Mouse (Mus musculus) bone marrow macrophage, adult 2 months (primary cell): Measurements from ENCODE around the gene Csnk1g1. TPM values are rescaled to one million over a fixed set of nuclear protein-coding genes. Genes with fewer than 3 reads are reported as not detected.

ENCODE experiments used
- H3K27ac ChIP-seq: 2 replicates; pipeline ENCODE4 v1.5.1; 2012; ENCODE audit warnings: low read depth, low read length; ENCODE audit not compliant: insufficient read depth
- H3K4me1 ChIP-seq: 2 replicates; pipeline ENCODE4 v1.6.1; 2012; ENCODE audit warnings: low read length; ENCODE audit not compliant: control insufficient read depth, insufficient read depth
- H3K4me3 ChIP-seq: 2 replicates; pipeline ENCODE4 v1.5.1; 2012; ENCODE audit warnings: mild to moderate bottlenecking, low read length, moderate library complexity; ENCODE audit not compliant: insufficient read depth
- CTCF ChIP-seq: IDR thresholded peaks from 2 replicates; pipeline ENCODE4 v1.5.1; 2012; ENCODE audit warnings: low read depth, mild to moderate bottlenecking, low read length, moderate library complexity
- POLR2A ChIP-seq: IDR thresholded peaks from 2 replicates; pipeline ENCODE4 v1.6.1; 2012; ENCODE audit warnings: mild to moderate bottlenecking, low read depth, low read length, borderline replicate concordance
- polyA plus RNA-seq: library from polyadenylated mRNA; stranded (reverse); fragments of >200 nt; gene quantifications from 2 replicates; pipeline ENCODE4 v1.2.4, GENCODE M21; 2012; ENCODE audit not compliant: missing spikeins, insufficient read depth, insufficient read length

The Csnk1g1 gene
- polyA plus RNA-seq, 1 experiment: 18.7 TPM

DNA sequence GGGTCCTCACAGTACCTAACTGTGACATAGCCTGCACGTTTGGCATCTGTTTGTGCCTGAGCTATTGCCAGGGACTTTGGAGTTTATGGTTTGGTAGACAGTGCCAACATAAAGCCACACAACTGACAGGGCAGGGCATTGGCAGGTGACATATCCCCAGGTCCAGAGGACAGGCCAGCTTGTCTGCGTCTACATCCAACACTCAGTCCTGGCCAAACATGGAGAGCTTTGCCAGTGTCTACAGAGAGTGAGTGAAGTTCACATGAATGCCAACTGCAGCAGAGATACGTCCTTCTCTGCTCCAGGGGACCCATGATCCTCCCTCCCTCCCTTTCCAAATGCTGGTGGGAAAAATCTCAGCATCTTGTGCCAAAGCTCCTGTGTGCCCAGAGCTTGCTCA lies 175.4 kb downstream of the Csnk1g1 start:
- H3K27ac ChIP-seq: no peak overlapping the region
- no peaks in the 10 kb centered on the region for H3K4me1 ChIP-seq
- H3K4me3 ChIP-seq: no peak overlapping the region
- TF ChIP-seq POLR2A (no peak), CTCF (no peak)

DNA sequence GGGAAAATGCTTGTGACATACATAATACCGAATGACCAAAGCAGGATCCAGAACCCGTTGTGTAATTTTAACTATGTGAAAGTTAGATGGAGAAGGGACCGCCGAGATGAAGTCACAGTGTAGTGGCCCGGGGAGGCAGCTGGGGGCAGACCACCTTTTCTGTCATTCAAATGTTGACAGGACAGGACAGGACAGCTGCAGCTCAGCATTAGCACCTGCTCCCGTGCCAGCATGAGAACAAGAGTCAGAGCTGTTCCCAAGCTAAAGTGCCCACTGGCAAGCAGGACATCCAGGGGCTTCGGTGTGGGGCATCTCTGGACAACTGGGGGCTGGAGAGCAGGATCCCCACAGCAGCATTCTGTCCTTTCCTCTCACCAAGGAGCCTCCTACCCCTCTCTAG lies 178.3 kb downstream of the Csnk1g1 start:
- Histone ChIP-seq H3K27ac (no peak overlapping the region), H3K4me1 (no peaks in the 10 kb centered on the region), H3K4me3 (no peak overlapping the region)
- no peak for TF ChIP-seq CTCF
- TF ChIP-seq POLR2A: no peak

DNA sequence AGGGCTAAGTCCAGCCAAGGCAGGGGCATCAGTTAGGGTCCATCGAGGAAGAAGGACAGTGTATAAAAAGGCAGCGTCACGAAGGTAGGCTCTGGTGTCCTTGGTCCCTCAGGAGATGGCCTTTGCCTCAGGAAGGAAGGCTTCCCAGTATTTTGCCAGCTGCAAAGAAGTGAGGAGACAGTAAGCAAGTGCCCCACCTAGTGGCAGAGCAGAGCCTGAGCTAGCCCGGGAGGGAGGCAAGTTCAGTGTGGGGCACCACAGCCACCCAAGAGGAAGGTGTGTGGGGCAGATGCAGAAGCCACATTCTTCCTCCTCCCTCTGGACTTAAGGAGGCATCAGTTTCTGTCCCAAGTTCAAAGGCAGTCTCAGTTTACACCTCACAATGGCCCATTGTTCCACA lies 179.7 kb downstream of the Csnk1g1 start:
- Histone ChIP-seq H3K4me1 (no peaks in the 10 kb centered on the region), H3K4me3 (no peak overlapping the region), H3K27ac (no peak overlapping the region)
- peak; percentile 68 for TF ChIP-seq CTCF
- TF ChIP-seq POLR2A: no peak

DNA sequence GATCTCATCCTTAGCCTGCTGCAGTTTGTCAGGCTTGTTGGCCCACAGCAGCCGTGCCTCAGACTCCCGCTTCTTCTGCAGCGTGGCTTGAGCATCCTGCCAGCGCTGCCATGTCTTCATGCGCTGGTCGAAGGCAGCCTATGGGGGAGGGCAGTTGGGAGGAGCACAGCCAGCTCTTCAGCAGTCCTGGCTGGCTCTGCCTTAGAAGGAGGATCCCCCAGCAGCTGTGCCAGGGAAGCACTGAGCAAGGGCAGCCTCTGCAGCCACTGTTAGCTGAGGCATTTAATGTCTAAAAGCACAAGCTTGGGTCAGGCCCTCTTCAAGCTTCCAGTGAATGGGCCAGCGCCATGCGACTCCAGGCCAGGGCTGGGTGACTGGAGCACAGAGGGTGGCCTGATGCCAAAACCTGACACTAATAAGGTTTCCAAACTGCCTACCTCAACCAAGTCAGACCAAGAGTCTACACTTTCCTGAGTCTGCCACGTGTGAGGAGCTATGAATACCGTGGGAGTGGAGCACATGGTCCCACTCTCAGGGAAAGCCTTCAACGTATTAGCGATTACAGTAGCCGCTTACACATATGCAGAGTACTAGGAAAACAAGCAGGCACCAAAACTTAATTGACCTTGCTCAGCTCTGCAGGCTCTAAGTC lies 182.0 kb downstream of the Csnk1g1 start:
- H3K4me3 ChIP-seq: no peak overlapping the region
- H3K27ac ChIP-seq: no peak overlapping the region
- H3K4me1 ChIP-seq: no peaks in the 10 kb centered on the region
- no peak for TF ChIP-seq POLR2A
- no peak for TF ChIP-seq CTCF

DNA sequence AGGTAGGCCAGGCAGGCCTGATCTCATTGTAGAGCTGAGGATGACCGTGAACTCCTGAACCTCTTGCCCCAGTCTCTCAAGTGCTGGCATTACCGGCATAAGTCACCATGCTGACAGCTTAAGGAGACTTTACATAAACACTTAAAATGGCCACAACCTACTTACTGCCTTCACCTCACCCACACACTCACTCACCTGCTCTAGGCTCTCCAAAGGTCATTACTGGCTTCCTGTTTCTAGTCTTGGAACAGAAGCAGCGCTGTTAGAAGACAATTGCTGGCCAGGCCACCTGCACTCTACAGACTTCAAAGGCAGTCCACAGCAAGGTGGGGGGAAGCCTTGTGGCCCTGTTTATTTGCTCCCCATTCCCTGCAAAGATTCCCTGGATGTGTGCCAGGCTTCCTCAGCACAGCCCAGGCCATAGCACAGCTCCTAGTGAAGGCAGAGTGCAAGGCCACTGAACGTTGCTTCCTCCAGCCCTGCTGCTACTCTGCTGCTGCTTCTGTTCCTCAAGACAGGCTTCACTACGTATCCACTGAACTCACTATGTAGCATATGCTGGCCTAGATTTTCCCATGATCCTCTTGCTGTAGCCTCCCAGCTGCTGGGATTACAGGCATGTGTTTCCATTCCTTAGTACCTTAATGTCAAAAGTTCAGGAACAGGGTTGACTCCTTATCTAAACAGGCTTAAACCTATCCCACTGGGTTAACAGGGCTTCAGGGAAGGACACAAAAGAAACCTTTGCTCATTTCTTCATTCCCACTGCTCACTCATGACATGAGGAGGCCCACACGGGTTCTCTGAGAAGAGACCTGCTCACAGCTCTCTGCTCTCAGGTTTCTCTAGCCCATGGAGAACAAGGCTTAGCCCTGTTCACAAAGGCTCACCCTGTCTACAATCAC lies 182.9 kb downstream of the Csnk1g1 start:
- Histone ChIP-seq H3K4me1 (no peaks in the 10 kb centered on the region), H3K27ac (no peak overlapping the region), H3K4me3 (no peak overlapping the region)
- TF ChIP-seq POLR2A (no peak), CTCF (no peak)

DNA sequence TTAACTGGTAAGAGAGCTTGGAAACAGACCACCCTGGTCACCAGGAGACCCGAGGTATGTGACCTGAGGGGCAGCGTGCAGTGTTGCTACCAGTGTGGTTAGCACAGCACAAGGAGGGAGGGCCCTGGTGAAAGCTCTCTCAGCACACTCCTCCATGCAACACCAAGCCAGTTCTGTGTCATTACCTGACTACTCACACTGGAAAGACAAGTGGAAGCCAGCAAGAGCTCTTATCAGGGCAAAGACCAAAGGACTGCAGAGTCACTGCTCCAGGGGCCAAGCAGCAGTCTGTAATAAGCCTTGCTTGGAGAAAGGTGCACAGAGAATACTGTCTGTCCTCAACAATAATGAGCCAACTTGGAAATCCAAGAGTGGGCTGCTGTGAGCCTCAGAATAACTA lies 183.9 kb downstream of the Csnk1g1 start:
- Histone ChIP-seq H3K27ac (no peak overlapping the region), H3K4me1 (no peaks in the 10 kb centered on the region), H3K4me3 (no peak overlapping the region)
- TF ChIP-seq CTCF (no peak), POLR2A (no peak)

Other genes starting within 250 kb of the Csnk1g1 start
- gene Oaz2, start 240.9 kb upstream of the Csnk1g1 start, polyA plus RNA-seq: 51.5 and 58.1 TPM in 2 replicates
- gene Zfp609, start 81.4 kb upstream of the Csnk1g1 start, polyA plus RNA-seq: 8.8 and 10.9 TPM in 2 replicates
- gene Pclaf, start 18.7 kb upstream of the Csnk1g1 start, polyA plus RNA-seq: 60.9 and 62.4 TPM in 2 replicates
- gene Trip4, start 130 bp upstream of the Csnk1g1 start, polyA plus RNA-seq: 20.2 and 21.2 TPM in 2 replicates
- 274 and 288 TPM in 2 replicates for gene Ppib, start 151.3 kb downstream of the Csnk1g1 start, polyA plus RNA-seq
- gene Snx22, start 160.8 kb downstream of the Csnk1g1 start, polyA plus RNA-seq: 0.28 and 0.32 TPM in 2 replicates
- 117 and 141 TPM in 2 replicates for gene Snx1, start 217.7 kb downstream of the Csnk1g1 start, polyA plus RNA-seq
- 133 and 152 TPM in 2 replicates for gene Ciao2a, start 217.7 kb downstream of the Csnk1g1 start, polyA plus RNA-seq
- not detected in 2 replicates for gene Dapk2, start 249.3 kb downstream of the Csnk1g1 start, polyA plus RNA-seq